Mouse (Mus musculus) stomach, embryonic 14.5 days (tissue): ENCODE measurements around the gene Mfge8. TPM values are rescaled to one million over a fixed set of nuclear protein-coding genes. Genes with fewer than 3 reads are reported as not detected.
A peak's percentile ranks its signal among the peaks of the same experiment; 100 is the strongest.

Experiments used
- ATAC-seq: fragments of 200-750 bp; cut with Nextera tagmentation; 2 replicates; pipeline ENCODE4 v1.8.0; 2017; ENCODE audit warnings: low read depth, moderate TSS enrichment; ENCODE audit not compliant: insufficient number of reproducible peaks, insufficient read depth, low FRiP score
- H3K27ac ChIP-seq: fragments of 300-500 bp; sonication (generic); 2 replicates; pipeline ENCODE4 v1.5.1; 2014; ENCODE audit warnings: mild to moderate bottlenecking, low read length, moderate library complexity, mixed read lengths
- H3K27me3 ChIP-seq: fragments of 300-500 bp; sonication (generic); 2 replicates; pipeline ENCODE4 v1.6.1; 2014; ENCODE audit warnings: low read length, control low read depth, mixed read lengths; ENCODE audit not compliant: control insufficient read depth, insufficient read depth
- H3K36me3 ChIP-seq: fragments of 300-500 bp; sonication (generic); 2 replicates; pipeline ENCODE4 v1.6.1; 2014; ENCODE audit warnings: mild to moderate bottlenecking, control low read depth, low read length, moderate library complexity, mixed read lengths; ENCODE audit not compliant: control insufficient read depth, insufficient read depth
- H3K4me1 ChIP-seq: fragments of 300-500 bp; sonication (generic); 2 replicates; pipeline ENCODE4 v1.6.1; 2014; ENCODE audit warnings: low read length, control low read depth, mixed read lengths; ENCODE audit not compliant: control insufficient read depth, insufficient read depth
- H3K4me2 ChIP-seq: fragments of 300-500 bp; sonication (generic); replicated peaks from 2 replicates; pipeline ENCODE4 v1.6.1; 2014; ENCODE audit warnings: low read depth, low read length, control low read depth
- H3K4me3 ChIP-seq: fragments of 300-500 bp; sonication (generic); 2 replicates; pipeline ENCODE4 v1.5.1; 2014; ENCODE audit warnings: low read depth, low read length, control low read depth
- H3K9ac ChIP-seq: fragments of 300-500 bp; sonication (generic); replicated peaks from 2 replicates; pipeline ENCODE4 v1.6.1; 2014; ENCODE audit warnings: low read depth, mild to moderate bottlenecking, control low read depth, low read length, moderate library complexity, mixed read lengths
- H3K9me3 ChIP-seq: fragments of 300-500 bp; sonication (generic); 2 replicates; pipeline ENCODE4 v1.6.1; 2016; ENCODE audit warnings: low read depth, low read length, control low read depth; ENCODE audit not compliant: control insufficient read depth
- WGBS: fragments of 180-500 bp; shearing (Covaris S2); extraction: QIAGEN DNeasy Blood & Tissue Kit; methylation state at CpG from one replicate; pipeline ENCODE4 v1.1.7; 2014; 5-methylcytosine and 5-hydroxymethylcytosine counted together
- polyA plus RNA-seq: library from polyadenylated mRNA; unstranded; fragments of >200 nt; fragmentation: Nextera tagmentation; extraction: Ambion mirVana; gene quantifications from 2 replicates; pipeline ENCODE4 v1.2.1, GENCODE M21; 2014

Mfge8 gene
- 273 and 292 TPM in 2 replicates for polyA plus RNA-seq

DNA sequence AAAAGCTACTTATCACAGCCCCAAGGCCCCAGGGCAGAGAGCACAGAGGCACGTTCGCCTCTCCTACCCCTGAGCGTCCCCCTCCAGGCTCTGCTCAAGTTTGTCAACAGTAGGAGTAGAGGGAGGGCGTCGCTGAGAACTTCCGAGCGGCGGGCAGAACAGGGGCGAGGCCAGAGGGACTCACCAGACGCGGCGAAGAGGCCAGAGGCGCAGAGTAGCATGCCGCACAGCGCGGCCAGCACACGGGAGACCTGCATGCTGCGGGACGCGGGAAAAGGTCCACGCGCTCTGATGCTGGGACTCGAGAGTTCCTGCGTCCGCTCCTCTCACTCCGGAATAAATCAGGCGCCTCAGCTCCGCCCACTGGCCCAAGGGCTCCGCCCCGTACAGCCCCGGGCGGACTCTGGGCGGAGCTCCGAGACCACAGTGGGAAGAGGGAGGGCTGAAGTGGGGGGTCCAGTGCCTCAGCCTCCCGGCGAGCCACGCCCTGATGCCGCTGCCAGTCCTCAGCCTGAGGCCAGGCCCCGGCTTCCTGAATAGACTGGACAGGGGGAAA, at the start of gene Mfge8:
Gene Mfge8 (minus strand): TSS at position 350 of the 556 bp plus-strand sequence.
- WGBS: under 1% methylated on average over 39 of the region's 39 CpGs
- Histone ChIP-seq H3K4me3 (peak within 1 kb of the TSS; percentile 67), H3K36me3 (peaks cover 10% of the 10 kb centered on the region), H3K9ac (peak within 1 kb of the TSS; percentile 63), H3K4me2 (peak within 1 kb of the TSS; percentile 90), H3K9me3 (no peaks in the 10 kb centered on the region), H3K27me3 (no peaks in the 10 kb centered on the region), H3K27ac (peak within 1 kb of the TSS; percentile 67; the same call in 1 of the 2 replicates), H3K4me1 (peaks cover 19% of the 10 kb centered on the region; the same call in 1 of the 2 replicates)
- ATAC-seq: peak; percentile 95

DNA sequence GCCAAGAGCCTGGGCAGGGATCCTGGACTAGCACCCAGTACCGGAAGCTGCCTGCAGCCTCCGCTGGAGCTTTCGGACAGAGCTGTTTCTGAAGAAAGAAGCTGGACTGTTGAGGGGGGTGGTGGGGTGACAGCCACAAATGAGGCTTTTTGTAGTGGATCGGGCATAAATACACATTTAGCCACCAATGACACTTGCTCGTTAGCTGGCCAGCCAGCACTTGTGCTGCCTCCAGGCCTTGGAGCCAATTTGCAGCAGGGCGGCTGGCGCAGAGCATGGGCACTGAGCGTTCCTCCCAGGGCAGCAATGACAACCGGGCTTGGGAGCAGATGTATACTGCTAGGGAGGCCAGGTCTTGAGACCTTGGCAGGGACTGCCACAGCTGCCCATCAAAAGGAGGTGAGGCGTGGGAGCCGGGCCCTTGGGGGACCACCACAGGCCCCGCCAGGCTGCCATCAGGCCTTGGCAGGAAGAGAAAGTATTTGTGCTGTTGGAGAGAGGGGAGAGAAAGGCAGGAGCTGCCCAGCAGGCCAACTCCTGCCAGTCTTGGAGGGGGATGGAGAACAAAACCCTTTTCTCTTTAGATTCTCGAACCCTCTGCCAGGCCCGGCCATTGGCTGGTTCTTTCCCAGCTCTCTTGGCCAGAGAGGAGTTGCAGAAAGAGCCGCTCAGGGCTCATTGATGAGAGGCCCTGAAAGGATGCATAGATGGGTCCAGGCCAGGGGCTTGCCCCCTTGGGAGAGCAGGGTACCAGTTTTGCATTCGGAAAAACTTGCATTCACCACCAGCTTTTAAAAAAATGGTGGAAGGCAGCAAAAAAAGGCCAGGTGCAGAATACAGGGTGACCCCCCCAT, 45.9 kb upstream of the Mfge8 start:
- H3K4me1 ChIP-seq: 0 out of 2 replicates have a peak, but pooled peaks cover 3% of the 10 kb centered on the region
- H3K9me3 ChIP-seq: no peaks in the 10 kb centered on the region
- ATAC-seq: no peak
- WGBS: 82% methylated on average over 16 of the region's 16 CpGs
- no peak overlapping the region for H3K4me2 ChIP-seq
- no peaks in the 10 kb centered on the region for H3K27me3 ChIP-seq
- H3K27ac ChIP-seq: no peak overlapping the region
- no peaks in the 10 kb centered on the region for H3K36me3 ChIP-seq
- H3K9ac ChIP-seq: no peak overlapping the region
- no peak overlapping the region for H3K4me3 ChIP-seq

DNA sequence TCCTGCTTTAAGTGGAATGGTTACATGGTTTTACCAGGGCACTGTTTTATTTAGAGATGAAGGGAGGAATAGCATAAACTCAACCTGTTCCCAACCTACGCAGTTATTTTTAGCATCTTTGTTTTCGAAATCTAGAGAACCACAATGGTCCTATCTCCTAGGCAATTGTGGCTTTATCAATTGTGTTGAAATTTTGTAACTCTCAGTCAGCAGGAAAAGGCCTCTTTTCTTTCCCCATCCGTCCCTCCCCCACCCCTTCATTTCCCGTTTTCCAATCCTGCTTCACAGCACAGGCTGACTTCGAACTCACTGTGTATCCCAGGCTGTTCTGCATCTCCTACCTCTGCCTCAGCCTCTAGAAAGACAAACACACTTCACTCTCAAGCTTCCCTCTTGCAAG, 45.1 kb upstream of the Mfge8 start:
- Histone ChIP-seq H3K36me3 (no peaks in the 10 kb centered on the region), H3K27me3 (no peaks in the 10 kb centered on the region), H3K9ac (no peak overlapping the region), H3K4me3 (no peak overlapping the region), H3K27ac (no peak overlapping the region), H3K4me2 (no peak overlapping the region), H3K9me3 (no peaks in the 10 kb centered on the region), H3K4me1 (0 out of 2 replicates have a peak, but pooled peaks cover 3% of the 10 kb centered on the region)
- ATAC-seq: no peak
- WGBS: 68% methylated on average over 5 of the region's 5 CpGs

DNA sequence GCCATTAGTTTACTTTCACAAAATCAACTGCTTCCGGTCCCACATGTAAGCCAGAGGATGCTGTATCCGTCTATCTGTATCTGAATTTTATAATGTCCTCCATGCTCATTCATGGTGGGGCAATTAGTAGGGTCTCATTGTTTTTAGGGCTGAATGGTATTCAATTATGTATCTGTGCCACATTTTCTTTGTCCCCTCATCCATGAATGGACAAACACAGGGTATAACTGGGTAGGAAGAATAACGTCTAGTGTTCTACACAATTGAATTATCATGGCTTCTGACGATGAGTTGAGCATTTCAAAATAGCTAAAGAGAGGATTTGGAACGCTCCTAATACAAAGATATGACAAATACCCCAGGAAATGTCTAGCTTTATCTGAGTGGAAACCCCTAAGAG, 42.6 kb upstream of the Mfge8 start:
- H3K27ac ChIP-seq: no peak overlapping the region
- no peak overlapping the region for H3K9ac ChIP-seq
- H3K36me3 ChIP-seq: no peaks in the 10 kb centered on the region
- no peaks in the 10 kb centered on the region for H3K27me3 ChIP-seq
- H3K4me1 ChIP-seq: 0 out of 2 replicates have a peak, but pooled peaks cover 3% of the 10 kb centered on the region
- ATAC-seq: no peak
- no peaks in the 10 kb centered on the region for H3K9me3 ChIP-seq
- WGBS: 77% methylated on average over 5 of the region's 5 CpGs
- no peak overlapping the region for H3K4me2 ChIP-seq
- no peak overlapping the region for H3K4me3 ChIP-seq

DNA sequence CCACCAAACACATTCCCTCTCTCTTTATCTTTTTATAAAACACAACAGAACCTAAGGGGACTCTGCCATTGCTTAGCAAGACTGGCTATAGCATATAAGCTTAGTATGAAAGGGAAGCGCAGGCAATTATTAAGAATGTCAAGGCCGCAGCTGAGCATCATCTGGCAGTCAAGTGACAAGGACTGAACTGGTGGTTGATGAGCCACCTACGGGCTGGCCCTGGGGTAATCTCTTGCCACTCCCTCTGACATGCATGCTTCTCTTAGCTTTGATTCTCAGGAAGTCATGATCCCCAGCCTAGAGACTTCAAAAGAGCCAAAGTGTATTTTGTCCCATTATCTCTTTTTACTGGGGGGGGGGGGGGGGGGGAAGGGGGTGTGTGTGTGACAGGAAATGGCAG, 41.7 kb upstream of the Mfge8 start:
- Histone ChIP-seq H3K4me3 (no peak overlapping the region), H3K27me3 (no peaks in the 10 kb centered on the region), H3K4me1 (0 out of 2 replicates have a peak, but pooled peaks cover 3% of the 10 kb centered on the region), H3K27ac (no peak overlapping the region), H3K4me2 (no peak overlapping the region), H3K36me3 (no peaks in the 10 kb centered on the region), H3K9me3 (no peaks in the 10 kb centered on the region), H3K9ac (no peak overlapping the region)
- no peak for ATAC-seq
- 45% methylated on average over 3 of the region's 3 CpGs for WGBS

DNA sequence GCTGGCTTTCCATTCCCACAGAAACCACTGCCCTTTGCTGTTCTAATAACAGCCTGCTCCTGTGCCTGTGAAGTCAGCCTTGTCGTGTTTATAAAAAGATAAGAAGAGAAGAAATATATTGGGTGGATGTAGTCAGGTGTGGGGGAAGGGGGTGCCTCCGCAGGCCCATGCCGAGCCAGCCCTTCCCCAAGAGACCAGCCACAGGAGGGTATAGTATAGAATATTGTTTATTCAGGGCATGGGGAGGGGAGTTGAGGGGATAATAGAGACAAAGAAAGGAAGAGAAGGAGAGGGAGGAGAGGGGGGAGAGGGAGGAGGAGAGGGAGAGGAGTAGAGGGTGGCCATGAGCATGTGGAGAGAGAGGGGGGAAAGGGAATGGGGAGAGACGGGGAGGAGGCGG, 40.4 kb upstream of the Mfge8 start:
- no peak overlapping the region for H3K4me2 ChIP-seq
- no peak overlapping the region for H3K9ac ChIP-seq
- H3K4me3 ChIP-seq: no peak overlapping the region
- 0 out of 2 replicates have a peak, but pooled peaks cover 3% of the 10 kb centered on the region for H3K4me1 ChIP-seq
- WGBS: 17% methylated on average over 3 of the region's 5 CpGs
- H3K27ac ChIP-seq: no peak overlapping the region
- no peaks in the 10 kb centered on the region for H3K36me3 ChIP-seq
- peak; percentile 68; the same call in 1 of the 2 replicates for ATAC-seq
- H3K9me3 ChIP-seq: no peaks in the 10 kb centered on the region
- H3K27me3 ChIP-seq: no peaks in the 10 kb centered on the region

DNA sequence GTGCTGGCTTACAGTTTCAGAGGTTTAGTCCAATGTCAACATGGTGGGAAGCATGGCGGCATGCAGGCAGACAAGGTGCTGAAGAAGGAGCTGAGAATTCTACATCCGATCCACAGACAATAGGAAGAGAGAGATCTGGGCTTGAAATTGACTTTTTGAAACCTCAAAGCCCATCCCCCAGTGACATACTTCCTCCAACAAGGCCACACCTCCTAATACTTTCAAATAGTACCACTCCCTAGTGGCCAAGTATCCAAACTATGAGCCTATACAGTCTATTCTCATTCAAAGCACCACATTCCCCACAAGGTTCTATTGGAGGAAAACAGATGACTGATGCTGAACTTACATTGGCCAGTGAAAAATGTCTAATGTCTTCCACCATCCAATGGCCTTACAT, 38.7 kb upstream of the Mfge8 start:
- H3K27me3 ChIP-seq: no peaks in the 10 kb centered on the region
- 91% methylated on average over 2 of the region's 2 CpGs for WGBS
- H3K9me3 ChIP-seq: no peaks in the 10 kb centered on the region
- 0 out of 2 replicates have a peak, but pooled peaks cover 3% of the 10 kb centered on the region for H3K4me1 ChIP-seq
- H3K9ac ChIP-seq: no peak overlapping the region
- no peaks in the 10 kb centered on the region for H3K36me3 ChIP-seq
- ATAC-seq: no peak
- no peak overlapping the region for H3K4me2 ChIP-seq
- H3K27ac ChIP-seq: no peak overlapping the region
- no peak overlapping the region for H3K4me3 ChIP-seq

DNA sequence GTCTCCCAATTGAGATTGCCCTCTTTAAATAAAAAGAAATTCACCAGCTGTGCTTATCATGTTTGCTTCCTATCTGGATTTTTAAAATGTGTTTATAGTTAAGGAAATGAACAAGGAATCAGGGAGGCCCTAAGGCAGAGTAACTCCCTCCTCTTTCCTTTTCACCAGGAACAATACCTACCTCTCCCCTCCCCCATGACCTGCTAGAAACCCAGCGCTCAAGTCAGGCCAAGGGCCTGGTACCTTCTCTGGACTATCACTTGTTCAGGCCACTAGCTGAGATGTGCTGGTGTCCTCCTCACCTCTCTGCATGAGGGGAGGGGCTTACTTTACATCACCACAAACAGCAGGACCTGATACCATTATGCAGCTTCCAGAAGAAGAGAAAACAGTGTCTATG, 34.6 kb upstream of the Mfge8 start:
- no peak for ATAC-seq
- no peak overlapping the region for H3K9ac ChIP-seq
- no peak overlapping the region for H3K4me3 ChIP-seq
- no peak overlapping the region for H3K4me2 ChIP-seq
- no peaks in the 10 kb centered on the region for H3K9me3 ChIP-seq
- no peaks in the 10 kb centered on the region for H3K4me1 ChIP-seq
- H3K27ac ChIP-seq: no peak overlapping the region
- WGBS: 56% methylated on average over 1 of the region's 1 CpGs
- no peaks in the 10 kb centered on the region for H3K27me3 ChIP-seq
- H3K36me3 ChIP-seq: no peaks in the 10 kb centered on the region
